Mouse (Mus musculus) spleen, embryonic (tissue): ENCODE measurements around the gene D5Ertd579e.
"Not testable (repeated sequence)": the region's sequence is repeated elsewhere in the genome, so short reads cannot be mapped to it uniquely, and the experiment has no call there.

Source experiments
- CTCF ChIA-PET: fragments of 350-600 bp; sonication (Branson Sonifier 250); formaldehyde crosslinking; loops from one replicate; lab custom pipeline; 2022; lab: Charles Lee

The D5Ertd579e gene

DNA sequence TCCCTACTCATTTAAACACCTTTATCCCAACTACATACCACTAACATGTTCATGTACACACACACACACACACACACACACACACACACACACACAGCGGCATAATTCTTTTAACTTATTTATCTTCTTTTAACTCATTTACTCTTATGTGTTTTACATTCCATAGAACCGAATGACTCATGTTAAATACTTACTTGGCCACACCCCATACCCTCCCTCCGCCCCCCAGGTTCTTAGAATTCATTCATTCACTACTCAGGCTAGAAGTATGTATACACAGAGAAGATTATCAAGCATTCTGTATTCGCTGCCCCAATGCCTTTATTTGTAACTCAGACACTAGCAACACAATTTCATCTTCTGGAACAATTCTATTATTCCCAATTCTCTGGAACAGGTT, 10.7 kb downstream of the D5Ertd579e start:
- CTCF ChIA-PET: no interaction called here

DNA sequence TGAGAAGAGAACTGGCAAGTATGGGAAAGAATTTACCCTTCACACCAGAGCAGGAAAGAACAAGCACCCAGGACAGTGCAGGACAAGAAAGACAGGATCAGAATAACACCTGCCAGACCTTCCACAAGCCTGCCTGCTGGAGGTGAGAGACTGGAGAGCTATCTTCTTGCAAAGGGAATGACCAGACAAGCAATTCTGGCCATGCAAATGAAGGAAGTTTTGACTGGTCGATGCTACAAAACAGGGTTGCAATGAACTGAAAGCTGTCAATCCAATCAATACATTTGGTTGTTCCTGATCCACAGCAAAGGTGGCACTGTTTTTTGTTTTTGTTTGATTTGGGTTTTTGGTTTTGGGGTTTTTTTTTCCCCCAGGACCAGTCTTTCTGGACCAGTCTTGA, 12.2 kb downstream of the D5Ertd579e start:
- CTCF ChIA-PET: no interaction called here

DNA sequence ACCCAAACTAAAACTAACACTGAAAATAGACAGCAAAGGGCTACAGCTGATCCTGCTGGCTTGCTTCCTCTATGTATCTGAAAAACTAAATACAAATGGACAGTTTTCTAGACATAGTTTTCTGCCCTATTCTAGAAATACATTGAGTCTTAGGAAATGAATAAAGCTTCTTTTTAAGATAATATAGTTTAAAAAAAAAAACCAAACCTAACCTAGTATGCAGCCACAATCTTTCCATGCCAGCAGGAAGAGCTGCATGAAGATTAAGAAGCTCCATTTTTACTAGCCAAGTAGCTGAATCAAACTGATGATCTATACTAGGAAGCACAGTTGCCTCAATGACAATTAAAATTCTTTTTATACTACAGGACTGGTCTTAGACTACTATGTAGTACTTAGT, 14.6 kb downstream of the D5Ertd579e start:
- CTCF ChIA-PET: interaction anchor here (0.7 kb wide), 1 partner anchor 35 kb away, joined by 4 read pairs; no protein-coding TSS in a partner anchor

DNA sequence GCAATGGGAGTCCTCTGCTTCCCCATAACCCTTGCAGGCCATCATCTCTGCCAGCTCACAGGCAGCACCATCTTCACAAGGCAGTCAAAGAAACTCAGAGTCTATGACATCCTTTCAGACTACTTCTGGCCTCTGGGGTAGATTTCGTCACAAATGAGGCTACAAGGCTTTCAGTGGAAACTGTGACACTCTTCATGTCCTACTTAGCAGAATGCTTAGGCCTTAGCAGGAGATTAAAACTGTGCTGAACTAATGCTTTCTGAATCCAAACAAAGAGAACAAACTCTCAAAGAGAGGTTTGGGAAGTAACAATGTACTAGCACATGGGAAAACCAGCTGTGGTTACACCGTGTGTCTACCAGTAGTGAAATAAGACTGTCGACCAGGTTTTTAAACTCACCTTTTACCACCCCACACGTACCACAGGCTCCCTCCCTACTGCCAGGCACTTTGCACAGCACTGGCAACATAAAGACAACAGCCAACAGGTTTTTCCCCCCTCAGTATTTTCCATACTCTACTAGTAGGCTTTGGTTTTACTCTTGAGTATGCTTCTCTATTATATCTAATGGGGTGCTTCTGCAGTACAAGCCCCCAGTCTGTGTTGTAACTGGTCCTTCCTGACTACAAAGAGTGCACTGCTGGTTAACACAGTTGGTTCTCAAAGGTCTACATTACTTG, 15.8 kb downstream of the D5Ertd579e start:
- CTCF ChIA-PET: interaction anchor here (0.6 kb wide), 1 partner anchor 310 kb away, joined by 3 read pairs; no protein-coding TSS in a partner anchor

DNA sequence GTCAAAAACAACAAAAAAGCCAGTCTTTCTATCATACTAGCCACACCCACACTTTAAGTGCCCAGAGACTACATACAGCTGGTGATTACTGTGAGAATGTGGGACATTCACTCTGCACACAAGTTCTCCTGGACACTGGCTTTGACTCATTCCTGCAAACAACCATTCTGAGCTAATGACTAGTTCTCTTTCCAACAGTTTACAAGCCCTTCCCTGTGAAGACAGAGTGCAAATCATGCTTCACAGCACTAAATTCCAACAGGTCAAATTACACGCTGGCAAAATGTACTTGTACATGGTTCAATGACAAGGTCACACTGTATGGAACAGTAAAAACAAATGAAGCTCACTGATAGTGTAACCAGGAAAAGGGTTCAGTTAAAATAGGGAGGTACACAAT, 17.0 kb downstream of the D5Ertd579e start:
- CTCF ChIA-PET: no interaction called here

DNA sequence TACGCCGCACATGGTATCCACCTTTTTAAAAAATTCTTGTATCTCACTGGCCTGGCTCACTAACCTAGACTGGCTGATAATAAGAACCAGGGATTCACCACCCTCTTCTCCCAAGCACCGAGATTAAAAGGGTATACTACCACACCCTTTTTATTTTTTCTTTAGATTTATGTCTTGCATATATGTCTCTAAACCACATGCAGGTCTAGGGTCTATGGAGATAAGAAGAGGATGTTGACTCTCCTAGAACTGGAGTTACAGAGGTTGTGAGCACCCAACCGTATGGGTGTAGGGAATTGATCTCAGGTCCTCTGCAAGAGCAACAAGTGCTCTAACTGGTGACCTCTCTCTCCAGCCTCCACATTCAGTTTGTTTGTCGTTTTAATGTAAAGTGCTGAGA, 17.9 kb downstream of the D5Ertd579e start:
- CTCF ChIA-PET: no interaction called here

DNA sequence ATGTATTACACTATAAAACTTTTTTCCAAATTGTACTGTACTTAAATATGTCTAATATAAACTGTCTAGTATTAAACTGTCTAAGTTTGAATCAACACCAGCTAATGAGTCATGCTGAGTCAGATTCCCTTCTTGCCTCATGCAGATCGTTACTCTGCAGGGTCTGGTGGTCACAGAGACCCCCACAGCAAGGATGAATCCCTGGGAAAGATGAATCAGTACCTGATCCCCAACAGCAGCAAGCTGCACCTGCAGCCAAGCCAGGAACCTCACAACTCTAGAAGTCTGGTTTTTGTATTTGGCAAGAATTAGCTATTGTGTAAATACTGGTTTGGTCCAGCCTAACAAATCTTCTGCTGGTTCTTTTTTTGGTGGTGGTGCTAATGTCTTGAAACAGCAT, 20.4 kb downstream of the D5Ertd579e start:
- CTCF ChIA-PET: no interaction called here

DNA sequence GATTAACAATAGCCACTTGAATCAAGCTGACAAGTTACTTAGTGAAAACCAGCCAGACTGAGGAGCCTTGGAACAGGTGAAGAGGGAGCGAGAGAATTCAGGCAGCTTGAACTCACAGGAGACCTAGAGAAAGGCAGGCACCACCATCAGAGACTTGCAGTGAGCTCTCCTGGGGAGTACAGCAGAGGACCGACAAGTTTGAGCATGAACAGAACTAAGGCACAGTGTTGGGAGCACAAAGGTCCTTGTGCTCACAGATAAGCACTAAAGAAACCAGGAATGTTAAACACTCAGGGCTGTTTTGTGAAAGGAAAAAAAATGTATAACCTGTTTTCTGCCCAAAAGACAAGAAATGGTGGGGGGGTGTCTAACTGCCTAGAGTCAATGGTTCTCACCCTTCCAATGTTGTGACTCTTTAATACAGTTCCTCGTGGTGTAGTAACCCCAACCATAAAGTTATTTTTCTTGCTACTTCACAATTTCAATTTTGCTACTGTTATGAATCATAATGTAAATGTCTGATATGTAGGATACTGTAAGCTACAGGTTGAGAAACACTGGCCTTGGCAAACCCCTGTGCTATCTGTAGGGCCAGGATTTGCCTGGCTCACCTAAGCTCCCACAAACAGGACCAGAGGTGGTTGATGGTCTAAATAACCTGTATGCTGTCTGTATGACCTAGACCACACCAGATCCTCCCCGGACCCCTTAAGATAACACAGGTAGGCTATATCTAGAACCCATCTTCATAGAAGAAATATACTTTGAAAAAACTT, 21.0 kb downstream of the D5Ertd579e start:
- CTCF ChIA-PET: no interaction called here

DNA sequence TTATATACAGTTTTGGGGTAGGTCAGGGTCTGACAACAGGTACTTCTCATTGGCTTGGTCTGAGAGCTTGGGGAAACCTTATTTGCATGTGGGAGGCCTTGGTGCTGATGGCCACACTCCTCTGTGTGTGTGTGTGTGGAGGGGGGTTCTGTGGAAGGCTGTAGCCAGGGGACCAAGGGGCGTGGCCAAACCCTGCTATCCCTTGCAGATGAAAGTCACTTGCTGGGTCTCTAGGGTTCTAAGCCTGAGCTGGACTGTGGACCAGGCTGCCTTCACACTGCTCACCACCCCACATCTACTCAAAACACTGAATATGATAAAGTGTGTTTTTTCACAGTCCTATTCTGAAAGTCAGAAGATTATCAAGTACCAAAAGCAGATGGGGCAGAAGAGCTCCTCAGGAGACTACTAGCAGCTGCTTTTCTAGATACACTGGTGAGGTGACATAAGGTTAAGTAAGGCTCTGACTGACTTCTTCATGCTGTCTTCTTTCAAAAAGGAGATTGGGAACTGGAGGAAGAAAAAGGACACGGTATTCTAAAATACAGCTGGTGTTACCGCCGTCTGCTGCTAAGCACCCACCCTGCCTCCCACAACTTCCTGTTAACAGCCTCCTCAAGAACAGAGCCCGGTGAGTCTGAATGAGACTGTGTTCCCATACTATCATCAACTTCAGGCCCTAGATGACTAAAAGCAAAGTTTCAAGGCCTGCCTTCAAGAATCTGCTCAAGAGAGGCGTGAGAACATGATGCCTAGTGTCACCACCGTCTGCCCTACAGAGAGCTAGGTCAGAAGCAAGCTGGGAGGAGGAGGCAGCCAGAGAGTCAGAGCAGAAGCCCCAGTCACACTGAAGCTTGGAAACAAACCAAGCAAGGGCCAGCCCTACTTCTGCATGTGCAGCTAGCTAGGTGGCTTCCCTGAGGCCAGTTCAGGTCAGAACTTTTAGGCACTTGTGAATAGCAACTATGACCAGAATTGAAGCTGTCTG, 26.5 kb downstream of the D5Ertd579e start:
- CTCF ChIA-PET: no interaction called here

DNA sequence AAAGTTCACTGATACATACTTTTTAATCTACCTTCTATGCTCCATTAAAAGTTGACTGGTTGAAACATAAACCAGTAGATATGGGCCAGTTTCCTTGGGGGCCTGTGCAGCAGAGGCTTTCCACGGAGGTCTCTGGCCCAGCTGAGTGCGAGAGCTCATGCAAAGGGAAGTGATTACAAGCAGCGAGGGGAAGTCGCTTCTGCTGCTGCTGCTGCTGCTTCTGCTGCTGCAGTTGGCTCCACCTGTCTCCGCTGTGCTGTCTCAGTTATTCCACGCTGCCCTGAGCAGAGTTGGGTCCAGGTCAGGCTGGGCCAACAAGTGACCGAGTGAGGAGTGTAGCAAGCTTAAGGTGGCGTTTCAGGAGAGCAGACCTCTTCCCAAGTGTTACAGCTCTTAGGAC, 27.3 kb downstream of the D5Ertd579e start:
- CTCF ChIA-PET: no interaction called here

DNA sequence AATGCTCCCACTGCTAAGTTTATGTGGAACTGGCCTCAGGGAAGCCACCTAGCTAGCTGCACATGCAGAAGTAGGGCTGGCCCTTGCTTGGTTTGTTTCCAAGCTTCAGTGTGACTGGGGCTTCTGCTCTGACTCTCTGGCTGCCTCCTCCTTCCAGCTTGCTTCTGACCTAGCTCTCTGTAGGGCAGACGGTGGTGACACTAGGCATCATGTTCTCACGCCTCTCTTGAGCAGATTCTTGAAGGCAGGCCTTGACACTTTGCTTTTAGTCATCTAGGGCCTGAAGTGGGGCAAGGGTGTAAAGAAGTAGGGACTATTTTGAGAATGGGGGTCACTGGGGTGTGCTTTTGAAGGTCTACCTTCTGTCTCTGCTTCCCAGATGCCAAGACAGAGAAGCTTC, 27.8 kb downstream of the D5Ertd579e start:
- CTCF ChIA-PET: not testable (repeated sequence)

DNA sequence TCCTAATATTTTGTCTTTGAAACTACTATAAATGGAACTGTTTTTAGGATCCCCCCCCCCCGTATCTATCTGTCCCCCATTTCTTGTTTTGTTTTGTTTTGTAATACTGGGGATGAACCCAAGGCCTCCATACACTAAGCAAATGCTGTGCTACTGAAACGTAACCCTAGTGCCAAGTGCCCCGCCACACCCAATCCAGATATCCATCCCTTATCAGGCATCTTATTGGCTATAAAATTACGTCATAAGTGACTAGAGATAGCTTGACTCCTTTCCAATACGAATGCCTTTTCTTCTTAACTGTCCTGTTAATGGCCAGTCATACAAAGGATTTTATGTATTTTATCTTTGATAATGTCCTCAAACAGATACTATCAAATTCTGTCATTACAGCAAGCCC, 28.7 kb downstream of the D5Ertd579e start:
- CTCF ChIA-PET: no interaction called here

DNA sequence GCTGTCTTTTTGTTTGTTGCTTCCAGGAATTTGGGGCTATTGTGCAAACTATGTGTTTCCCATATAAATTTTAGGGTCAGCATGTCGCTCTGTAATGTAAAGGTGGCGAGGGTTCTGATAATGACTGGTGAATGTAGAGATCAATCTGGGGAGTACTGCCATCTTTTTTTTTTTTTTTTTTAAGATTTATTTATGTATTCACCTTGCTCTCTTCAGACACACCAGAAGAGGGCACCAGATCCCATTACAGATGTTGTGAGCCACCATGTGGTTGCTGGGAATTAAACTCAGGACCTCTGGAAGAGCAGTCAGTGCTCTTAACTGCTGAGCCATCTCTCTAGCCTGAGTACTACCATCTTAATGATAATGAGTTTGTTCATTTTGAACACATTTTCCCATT, 29.1 kb downstream of the D5Ertd579e start:
- CTCF ChIA-PET: not testable (repeated sequence)

DNA sequence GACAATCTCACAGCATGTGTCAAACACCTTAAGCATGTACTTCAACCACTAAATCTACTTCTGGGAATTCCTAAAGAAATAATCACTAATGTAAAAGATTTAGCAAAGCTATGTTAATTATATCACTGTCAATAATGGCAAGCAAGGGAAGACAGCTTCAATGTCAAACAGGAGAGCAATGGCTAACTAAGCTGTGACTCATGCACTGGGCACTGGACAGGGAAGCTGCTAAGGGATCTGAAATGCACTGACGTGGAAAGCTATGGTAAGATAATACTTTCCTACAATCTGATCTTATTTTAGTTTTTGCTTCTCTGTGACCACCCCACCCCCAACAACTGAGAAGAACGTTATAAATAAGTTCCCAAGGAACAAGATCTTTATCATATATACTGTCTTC, 32.5 kb downstream of the D5Ertd579e start:
- CTCF ChIA-PET: no interaction called here

DNA sequence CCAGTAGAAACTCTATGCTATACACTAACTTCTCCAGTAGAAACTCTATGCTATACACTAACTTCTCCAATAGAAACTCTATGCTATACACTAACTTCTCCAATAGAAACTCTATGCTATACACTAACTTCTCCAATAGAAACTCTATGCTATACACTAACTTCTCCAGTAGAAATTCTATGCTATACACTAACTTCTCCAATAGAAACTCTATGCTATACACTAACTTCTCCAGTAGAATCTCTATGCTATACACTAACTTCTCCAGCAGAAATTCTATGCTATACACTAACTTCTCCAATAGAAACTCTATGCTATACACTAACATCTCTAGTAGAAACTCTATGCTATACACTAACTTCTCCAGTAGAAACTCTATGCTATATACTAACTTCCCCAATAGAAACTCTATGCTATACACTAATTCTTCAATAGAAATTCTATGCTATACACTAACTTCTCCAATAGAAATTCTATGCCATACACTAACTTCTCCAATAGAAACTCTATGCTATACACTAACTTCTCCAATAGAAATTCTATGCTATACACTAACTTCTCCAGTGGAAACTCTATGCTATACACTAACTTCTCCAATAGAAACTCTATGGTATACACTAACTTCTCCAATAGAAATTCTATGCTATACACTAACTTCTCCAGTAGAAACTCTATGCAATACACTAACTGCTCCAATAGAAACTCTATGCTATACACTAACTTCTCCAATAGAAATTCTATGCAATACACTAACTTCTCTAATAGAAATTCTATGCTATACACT, 34.7 kb downstream of the D5Ertd579e start:
- CTCF ChIA-PET: interaction anchor here (0.8 kb wide), 1 partner anchor 231 kb away, joined by 7 read pairs; no protein-coding TSS in a partner anchor

DNA sequence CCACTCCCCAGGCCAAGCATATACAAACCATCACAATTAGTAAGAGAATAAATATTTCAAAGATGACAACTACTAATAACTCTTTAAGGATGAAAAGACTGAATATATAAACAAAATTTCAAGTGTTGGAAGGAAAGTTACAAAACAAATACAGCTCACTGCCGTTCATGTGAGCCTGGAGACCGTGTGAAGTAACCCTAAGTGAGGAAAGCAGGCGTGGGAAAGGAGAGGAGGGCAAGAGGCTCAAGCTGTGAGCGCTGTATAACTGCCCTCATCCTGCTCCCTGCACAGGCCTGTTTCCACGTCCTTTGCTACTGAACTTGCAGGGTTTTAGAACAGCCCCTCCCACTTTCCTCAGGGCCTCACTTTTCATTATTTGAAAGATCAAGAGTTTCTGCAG, 70.2 kb downstream of the D5Ertd579e start:
- CTCF ChIA-PET: no interaction called here

DNA sequence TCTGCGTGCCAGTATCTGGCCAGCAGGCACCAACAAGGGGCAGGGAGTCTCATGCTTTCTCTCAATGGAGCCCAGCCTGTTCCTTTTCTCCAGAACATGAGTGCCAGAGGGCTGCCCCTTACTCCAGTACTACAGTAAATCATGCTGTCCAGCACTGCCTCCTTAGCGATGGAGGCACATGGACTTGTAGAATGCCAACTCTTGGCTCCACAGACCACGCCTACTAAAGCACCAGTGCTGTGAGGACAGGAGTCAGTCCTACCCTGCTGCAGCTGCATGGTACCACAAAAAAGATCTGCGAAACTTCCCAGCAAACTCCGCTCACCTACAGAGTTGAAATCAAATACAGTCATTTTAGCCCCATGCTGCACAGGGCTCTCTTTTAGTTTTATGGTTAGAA, 72.2 kb downstream of the D5Ertd579e start:
- CTCF ChIA-PET: no interaction called here

DNA sequence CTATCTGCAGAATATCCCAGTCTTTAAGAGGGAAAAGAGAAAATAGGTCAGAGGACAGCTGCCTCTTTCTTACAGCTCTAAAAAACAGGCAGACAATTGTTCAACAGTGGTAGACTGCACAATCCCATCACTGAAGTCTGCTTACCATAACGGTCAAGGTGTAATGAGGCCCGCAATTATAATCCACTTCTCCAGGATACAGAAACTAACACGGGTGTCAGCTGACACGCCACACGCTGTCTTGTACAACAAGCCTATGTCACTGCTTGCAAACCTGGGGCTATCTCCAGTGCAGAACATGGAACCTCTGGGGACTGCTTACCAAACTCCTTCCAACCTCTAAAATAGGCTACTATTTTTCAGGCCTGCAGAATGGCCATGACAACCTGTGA, 74.8 kb downstream of the D5Ertd579e start:
- CTCF ChIA-PET: no interaction called here

DNA sequence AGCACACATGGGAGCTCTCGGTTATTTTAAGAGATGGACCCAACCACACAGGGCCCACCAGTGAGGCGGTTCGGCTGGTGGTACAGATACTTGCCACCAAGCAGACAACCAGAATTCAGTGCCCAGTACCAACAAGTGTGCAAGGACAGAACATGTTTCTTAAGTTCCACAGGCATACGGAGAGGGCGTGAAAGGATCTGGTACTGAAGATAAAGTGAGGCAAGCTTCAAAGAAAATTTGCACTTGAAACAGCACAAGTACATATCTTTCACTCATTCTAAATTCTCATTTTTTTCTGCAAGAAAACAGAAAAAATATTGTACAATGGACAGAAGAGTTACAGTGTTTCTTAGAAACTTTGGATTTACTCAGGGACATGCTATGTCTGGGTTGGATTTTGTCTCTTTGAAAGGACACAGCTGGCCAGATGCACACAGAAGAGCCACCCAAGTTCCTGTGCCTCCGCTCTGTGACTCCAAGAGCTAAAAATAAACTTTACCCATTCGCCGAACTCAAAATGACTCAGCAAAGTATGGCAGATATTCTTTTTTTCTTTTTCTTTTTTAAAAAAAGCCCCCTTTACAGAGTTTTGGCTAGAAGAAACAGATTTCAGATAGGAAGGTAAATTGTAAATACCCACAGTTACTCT, 75.3 kb downstream of the D5Ertd579e start:
- CTCF ChIA-PET: no interaction called here

DNA sequence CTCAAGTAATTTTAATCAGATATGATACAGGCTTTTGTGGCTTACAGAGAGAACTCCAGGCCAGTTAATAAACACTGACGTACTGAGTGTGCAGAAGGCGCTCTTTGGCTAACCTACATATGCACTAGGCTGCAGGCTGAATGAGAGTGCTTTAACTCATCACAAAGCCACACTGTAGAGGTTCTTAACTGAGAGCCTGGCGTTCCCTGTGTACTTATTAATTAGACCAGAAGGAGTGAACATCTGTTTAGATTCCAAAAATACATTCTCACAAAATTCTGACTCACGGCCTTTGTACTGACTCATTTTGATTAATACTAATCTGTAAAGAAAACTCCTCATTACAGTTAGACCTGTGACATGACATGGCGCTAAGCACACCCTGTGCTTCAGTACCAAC, 76.9 kb downstream of the D5Ertd579e start:
- CTCF ChIA-PET: no interaction called here

DNA sequence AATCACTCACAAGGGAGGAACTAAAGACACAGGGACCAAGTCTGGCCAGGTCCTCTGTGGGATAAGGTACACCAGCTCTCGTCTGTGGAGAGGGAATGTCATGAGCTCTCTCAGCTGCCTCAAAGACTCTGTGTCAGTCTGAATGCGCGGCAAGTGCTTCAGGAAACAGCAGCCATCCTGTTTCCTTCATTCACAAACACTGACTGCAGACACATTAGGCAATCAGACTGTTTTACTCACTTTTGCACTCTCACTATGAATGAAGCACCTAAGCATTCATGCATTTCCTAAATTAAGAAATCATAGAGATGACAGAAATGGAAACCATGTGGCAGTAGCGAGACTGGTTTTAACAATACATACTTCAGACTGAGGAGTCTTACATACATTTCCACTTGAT, 77.5 kb downstream of the D5Ertd579e start:
- CTCF ChIA-PET: no interaction called here
